Mouse (Mus musculus) liver, embryonic 18 days (tissue): ENCODE measurements around the gene Bphl. TPM values are rescaled to one million over a fixed set of nuclear protein-coding genes. Genes with fewer than 3 reads are reported as not detected.

Source experiments
- polyA plus RNA-seq: library from polyadenylated mRNA; depleted of rRNA; stranded (reverse); fragments of >200 nt; gene quantifications from 2 replicates; pipeline ENCODE4 v1.2.3, GENCODE M21; 2012; rRNA removed

Gene Bphl
- 74.2 and 85.9 TPM in 2 replicates for polyA plus RNA-seq

GRCm38 (mm10) chr13:34037172-34038055, at the start of gene Bphl:
Bphl (plus strand) TSS chr13:34037597.

GRCm38 (mm10) chr13:34002058-34003006, 35.1 kb upstream of the Bphl start, which contains the start of the genes Ripk1 and Serpinb6a:
Ripk1 (plus strand) TSS chr13:34002363.
Serpinb6a (minus strand) TSS chr13:34002794.

GRCm38 (mm10) chr13:34077492-34078271, 40.3 kb downstream of the Bphl start, which contains the start of gene Tubb2a:
Tubb2a (minus strand) TSS chr13:34078007.

Other genes starting within 250 kb of the Bphl start
- gene Serpinb6e, start 194.2 kb upstream of the Bphl start, polyA plus RNA-seq, result not detected in 2 replicates
- not detected in 2 replicates for gene Serpinb6c, start 131.9 kb upstream of the Bphl start, polyA plus RNA-seq
- 12.8 and 16.6 TPM in 2 replicates for gene Nqo2, start 72.9 kb upstream of the Bphl start, polyA plus RNA-seq
- 6.2 and 6.8 TPM in 2 replicates for gene Ripk1, start 35.2 kb upstream of the Bphl start, polyA plus RNA-seq
- gene Serpinb6a, start 34.8 kb upstream of the Bphl start, polyA plus RNA-seq, result 18.9 and 21.6 TPM in 2 replicates
- gene Tubb2a, start 40.4 kb downstream of the Bphl start, polyA plus RNA-seq, result 266 and 379 TPM in 2 replicates
- gene Tubb2b, start 92.9 kb downstream of the Bphl start, polyA plus RNA-seq, result 2.9 and 3.5 TPM in 2 replicates
- 43.7 and 48.8 TPM in 2 replicates for gene Psmg4, start 125.4 kb downstream of the Bphl start, polyA plus RNA-seq